Mouse (Mus musculus) right cerebral cortex, postnatal 36 days (tissue): Measurements from ENCODE around the gene Acaa1b.

Experiments
- DNase-seq, 2 experiments: peaks; one replicate each; pipeline ENCODE4 v3.0.0; 2022; ENCODE audit warnings: low spot score in 2 of 2, mixed read lengths in 1 of 2

The Acaa1b gene

DNA sequence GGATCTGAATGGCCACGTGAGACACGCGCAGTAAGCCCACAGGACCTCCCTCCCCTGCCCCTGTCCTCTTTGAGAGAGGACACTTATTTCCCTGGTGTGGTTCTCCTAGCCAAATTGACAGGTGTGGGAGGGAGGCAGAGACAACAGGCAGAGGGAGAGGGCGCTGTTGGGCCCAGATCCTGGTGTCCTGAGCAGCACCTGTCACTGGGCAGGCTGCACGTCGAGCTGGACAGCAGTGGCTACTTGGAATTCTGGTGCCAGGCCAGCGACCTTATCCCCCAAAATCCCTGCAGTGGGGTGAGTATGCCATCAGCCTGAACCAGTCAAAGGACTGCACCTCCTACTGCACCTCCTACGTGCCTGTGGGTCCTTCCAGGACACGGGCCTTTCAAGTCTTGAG, 13.5 kb downstream of the Acaa1b start:
- no peak for DNase-seq

DNA sequence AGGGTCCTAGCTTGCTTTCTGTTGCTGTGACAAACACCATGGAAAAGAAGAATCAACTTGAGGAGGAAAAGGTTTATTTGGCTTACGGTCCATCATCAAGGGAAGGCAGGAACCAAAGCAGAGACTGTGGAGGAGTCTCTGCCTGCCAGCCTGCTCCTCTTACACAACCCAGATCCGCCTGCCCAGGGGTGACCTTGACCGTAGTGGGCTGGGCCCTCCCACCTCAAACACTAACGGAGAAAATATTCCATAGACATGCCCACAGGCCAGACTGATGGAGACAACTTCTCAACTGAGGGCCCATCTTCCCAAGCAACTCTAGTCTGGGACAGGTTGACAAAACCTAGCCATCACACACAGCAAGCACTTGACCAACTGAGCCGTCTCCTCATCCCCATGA, 14.8 kb downstream of the Acaa1b start:
- no peak for DNase-seq

- no peak for DNase-seq
These were observed 18.1 kb downstream of the Acaa1b start for GRCm38 (mm10) chr9:119138836-119139235.

DNA sequence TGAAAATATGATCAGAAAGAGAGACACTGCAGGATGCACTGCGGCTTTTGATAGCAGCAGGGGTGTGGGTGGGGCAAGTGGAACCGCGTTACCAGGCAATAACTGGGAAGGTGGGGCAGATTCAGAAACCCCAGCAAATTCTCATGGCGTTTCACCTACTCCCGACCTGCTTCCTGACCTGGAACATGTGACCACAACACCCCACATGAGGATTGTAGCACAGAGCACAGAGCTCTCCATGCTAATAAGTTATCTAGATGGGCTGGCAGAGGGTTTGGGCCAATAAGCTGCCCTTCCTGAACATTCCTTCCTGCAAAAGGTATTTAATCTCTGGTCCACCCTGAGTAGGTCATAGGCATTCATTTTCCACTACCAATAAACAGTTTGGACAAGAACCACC, 26.2 kb downstream of the Acaa1b start:
- DNase-seq, result no peak

- no peak for DNase-seq
These were observed 28.3 kb downstream of the Acaa1b start for GRCm38 (mm10) chr9:119128436-119129181.

GRCm38 (mm10) chr9:119122596-119123369, 34.1 kb downstream of the Acaa1b start:
- DNase-seq, result no peak

GRCm38 (mm10) chr9:119120168-119120560, 36.7 kb downstream of the Acaa1b start:
- no peak for DNase-seq

GRCm38 (mm10) chr9:119119409-119120167, 37.3 kb downstream of the Acaa1b start:
- no peak for DNase-seq

DNA sequence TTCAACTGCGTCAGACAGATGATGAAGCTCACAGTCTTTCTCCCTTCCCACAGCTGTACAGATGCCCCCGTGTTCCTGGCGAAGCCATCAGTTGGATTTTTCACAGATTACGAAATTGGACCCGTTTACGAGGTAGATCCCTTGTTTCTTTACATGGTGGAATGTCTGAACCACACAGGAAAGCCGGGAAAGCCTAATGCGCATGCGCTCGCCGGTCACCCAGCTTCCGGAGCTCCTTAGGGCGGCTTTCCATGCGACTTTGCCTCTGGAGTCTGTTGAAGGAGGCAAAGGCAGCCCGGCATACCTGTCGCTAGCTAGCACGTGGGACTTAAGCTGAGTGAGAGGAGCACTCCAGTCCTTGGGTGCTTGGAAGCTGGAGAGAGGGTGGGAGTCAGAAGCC, 42.0 kb downstream of the Acaa1b start:
- no peak for DNase-seq

DNA sequence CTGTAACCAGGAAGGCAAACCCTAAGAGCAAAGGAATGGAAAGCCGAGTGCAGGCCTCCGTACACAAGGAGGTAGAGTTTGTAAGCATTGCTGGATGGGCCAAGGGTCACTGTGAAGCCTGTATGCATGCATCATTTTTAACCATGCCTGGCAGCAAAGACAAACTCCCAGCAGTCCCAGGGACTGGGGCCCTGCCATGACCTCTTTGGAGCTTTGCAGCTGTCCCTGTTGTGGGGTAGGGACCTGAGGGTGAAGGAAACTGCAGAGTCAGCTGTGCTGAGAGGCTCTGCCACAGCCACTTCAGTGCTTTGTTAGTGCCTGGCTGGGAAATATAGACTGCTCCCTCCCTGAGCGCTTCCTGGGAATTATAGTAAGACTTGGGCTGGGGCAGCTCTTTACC, 46.3 kb downstream of the Acaa1b start:
- DNase-seq, result no peak

GRCm38 (mm10) chr9:119109685-119110353, 47.1 kb downstream of the Acaa1b start:
- DNase-seq, result no peak

DNA sequence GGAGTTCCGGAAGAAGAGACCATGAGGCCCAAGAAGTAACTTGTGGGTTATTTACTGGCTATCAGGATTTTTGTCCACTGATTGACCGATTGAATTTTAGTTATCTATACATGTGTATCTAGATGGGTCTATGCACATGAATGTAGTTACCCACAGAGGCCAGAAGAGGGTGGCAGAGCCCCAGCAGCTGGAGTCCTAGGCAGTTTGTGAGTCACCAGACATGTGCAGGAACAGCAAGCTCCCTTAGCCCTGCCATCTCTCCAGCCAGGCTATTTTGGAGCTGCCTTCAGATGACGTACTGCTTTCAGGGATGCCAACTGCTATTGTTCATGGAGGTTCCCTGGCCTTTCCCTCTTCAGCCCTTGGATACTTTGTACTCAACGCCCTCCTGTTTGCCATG, 49.3 kb downstream of the Acaa1b start:
- DNase-seq, result peak in 1 of 2 experiments; percentile 28

DNA sequence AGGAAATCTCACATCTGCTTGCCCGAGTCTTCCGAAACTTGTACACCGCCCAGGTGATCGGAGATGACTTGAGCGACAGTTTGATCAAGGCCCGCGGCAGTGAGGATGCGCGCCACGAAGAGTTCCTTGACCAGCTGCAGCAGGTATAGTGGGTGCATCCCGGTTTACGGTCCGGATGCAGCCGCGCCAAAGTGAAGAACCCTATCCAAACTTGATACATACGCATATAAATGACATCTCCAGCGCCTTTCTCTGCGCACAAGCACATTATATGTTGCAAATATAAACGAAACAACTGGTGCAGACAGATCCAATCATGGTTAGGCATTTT, 54.1 kb downstream of the Acaa1b start:
- peak in 1 of 2 experiments; percentile 53 for DNase-seq

DNA sequence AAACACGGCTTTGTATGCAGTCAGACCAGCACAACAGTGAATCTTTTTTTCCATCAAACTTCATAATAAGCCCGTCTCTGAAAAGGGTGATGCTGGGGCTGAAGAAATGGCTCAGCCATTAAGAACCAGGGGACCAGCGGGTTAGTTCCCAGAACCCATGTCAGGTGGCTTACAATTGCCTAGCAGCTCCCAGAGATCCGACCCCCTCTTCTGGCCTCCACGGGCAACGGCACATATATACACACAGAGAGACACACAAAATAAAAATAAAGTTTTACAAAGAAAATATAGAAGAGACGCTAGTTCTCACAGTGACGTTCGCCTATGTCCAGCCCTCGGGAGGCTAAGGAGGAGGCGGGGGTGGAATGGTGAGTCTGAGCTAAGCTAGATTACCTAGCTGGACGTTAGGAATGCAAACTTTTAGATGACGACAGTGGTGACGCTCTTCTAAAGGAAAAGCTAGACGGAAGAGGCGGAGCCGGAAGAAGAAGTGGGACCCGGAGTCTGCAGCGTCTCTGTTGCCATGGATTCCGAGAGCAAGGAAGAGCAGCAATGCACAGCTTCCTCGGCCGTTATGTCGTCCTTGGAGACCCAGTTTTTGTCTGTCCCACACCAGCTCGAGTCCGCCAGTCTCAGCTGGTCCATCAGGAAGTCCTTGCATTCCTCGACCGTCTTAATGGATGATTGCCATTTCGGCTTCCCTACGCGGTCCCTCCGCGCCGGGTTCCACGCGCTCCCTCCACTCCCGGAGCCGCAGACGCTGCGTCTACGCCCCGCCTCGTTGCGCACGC, 54.7 kb downstream of the Acaa1b start, which contains the start of gene Dlec1:
Gene Dlec1, plus strand, starts transcription at position 487 of the 791 bp plus-strand sequence.
- peak; percentile 64 to 86 for DNase-seq

DNA sequence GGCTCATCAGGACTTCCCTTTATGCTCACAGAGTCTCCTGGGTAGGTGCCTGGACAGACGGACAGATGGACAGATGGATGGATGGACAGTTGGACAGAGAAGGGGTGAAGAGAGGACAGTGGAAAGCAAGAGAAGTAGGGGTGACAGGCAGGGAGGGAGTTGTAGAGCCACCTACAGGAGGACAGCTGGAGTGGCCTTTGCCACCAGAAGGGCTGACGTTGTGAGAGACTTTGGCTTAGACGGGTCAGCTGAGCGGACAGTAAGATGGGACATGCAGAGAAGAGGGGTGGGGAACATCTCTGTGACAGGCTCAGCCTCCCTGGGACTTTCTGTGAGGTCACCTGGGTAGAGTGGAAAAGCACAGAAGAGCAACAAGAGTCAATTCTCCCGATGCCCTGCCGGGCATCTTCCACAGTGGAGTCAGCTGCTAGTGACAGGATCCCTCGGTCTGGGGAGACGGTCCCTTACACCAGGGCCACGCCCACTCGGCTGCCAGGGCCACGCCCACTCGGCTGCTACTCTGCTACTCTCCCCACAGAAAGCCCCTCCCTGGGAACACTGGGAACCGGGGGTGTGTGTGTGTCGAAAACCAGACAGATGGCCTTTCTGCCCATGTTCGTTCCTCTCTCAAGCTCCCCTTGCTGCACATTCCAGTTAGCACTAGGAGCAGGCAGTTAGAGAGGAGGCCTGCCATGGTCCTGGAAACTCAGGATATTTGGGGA, 56.6 kb downstream of the Acaa1b start:
- peak; percentile 34 to 48 for DNase-seq
